Mouse (Mus musculus) neural tube, embryonic 15.5 days (tissue): Measurements from ENCODE around the gene Pik3cd. TPM values are rescaled to one million over a fixed set of nuclear protein-coding genes. Genes with fewer than 3 reads are reported as not detected.

Experiments
- ATAC-seq: fragments of 200-750 bp; cut with Nextera tagmentation; 2 replicates; pipeline ENCODE4 v1.8.0; 2017; ENCODE audit warnings: mild to moderate bottlenecking, moderate TSS enrichment, moderate library complexity; ENCODE audit not compliant: low FRiP score
- H3K27ac ChIP-seq: fragments of 300-500 bp; sonication (generic); replicated peaks from 2 replicates; pipeline ENCODE4 v1.5.1; 2015; ENCODE audit warnings: mild to moderate bottlenecking, inconsistent platforms
- H3K27me3 ChIP-seq: fragments of 300-500 bp; sonication (generic); replicated peaks from 2 replicates; pipeline ENCODE4 v1.6.1; 2015; ENCODE audit warnings: inconsistent platforms
- H3K36me3 ChIP-seq: fragments of 300-500 bp; sonication (generic); 2 replicates; pipeline ENCODE4 v1.6.1; 2015; ENCODE audit warnings: inconsistent platforms
- H3K4me1 ChIP-seq: fragments of 300-500 bp; sonication (generic); 2 replicates; pipeline ENCODE4 v1.6.1; 2015; ENCODE audit warnings: inconsistent platforms
- H3K4me2 ChIP-seq: fragments of 300-500 bp; sonication (generic); 2 replicates; pipeline ENCODE4 v1.6.1; 2015; ENCODE audit warnings: inconsistent platforms, mild to moderate bottlenecking, moderate library complexity
- H3K4me3 ChIP-seq: fragments of 300-500 bp; sonication (generic); replicated peaks from 2 replicates; pipeline ENCODE4 v1.5.1; 2015; ENCODE audit warnings: mild to moderate bottlenecking, inconsistent platforms
- H3K9ac ChIP-seq: fragments of 300-500 bp; sonication (generic); replicated peaks from 2 replicates; pipeline ENCODE4 v1.6.1; 2015; ENCODE audit warnings: mild to moderate bottlenecking, inconsistent platforms
- H3K9me3 ChIP-seq: fragments of 300-500 bp; sonication (generic); replicated peaks from 2 replicates; pipeline ENCODE4 v1.6.1; 2016; ENCODE audit warnings: inconsistent platforms
- WGBS: fragments of 180-500 bp; shearing (Covaris S2); methylation state at CpG from one replicate; pipeline ENCODE4 v1.1.7; 2015; ENCODE audit warnings: mixed read lengths; 5-methylcytosine and 5-hydroxymethylcytosine counted together
- polyA plus RNA-seq: library from polyadenylated mRNA; unstranded; fragments of >200 nt; fragmentation: Nextera tagmentation; extraction: Ambion mirVana; gene quantifications from 2 replicates; pipeline ENCODE4 v1.2.1, GENCODE M21; 2015

Gene Pik3cd
- polyA plus RNA-seq, 1 experiment from 2014 or later, result 16.0 TPM

GRCm38 (mm10) chr4:149723021-149723390 is 20.6 kb upstream of the Pik3cd start:
- no peak overlapping the region for H3K4me3 ChIP-seq
- WGBS, result 41% methylated on average over 12 of the region's 12 CpGs
- no peak overlapping the region for H3K4me2 ChIP-seq
- no peaks in the 10 kb centered on the region for H3K9me3 ChIP-seq
- no peaks in the 10 kb centered on the region for H3K27me3 ChIP-seq
- ATAC-seq, result no peak
- H3K27ac ChIP-seq, result no peak overlapping the region
- peaks cover 74% of the 10 kb centered on the region for H3K36me3 ChIP-seq
- no peak overlapping the region for H3K9ac ChIP-seq
- peaks cover 13% of the 10 kb centered on the region for H3K4me1 ChIP-seq

- H3K36me3 ChIP-seq, result peaks cover 74% of the 10 kb centered on the region
- no peak overlapping the region for H3K9ac ChIP-seq
- H3K27me3 ChIP-seq, result no peaks in the 10 kb centered on the region
- no peak overlapping the region for H3K4me2 ChIP-seq
- H3K27ac ChIP-seq, result no peak overlapping the region
- WGBS, result 69% methylated on average over 24 of the region's 24 CpGs
- no peak for ATAC-seq
- peaks cover 13% of the 10 kb centered on the region for H3K4me1 ChIP-seq
- H3K4me3 ChIP-seq, result no peak overlapping the region
- H3K9me3 ChIP-seq, result no peaks in the 10 kb centered on the region
Observed at GRCm38 (mm10) chr4:149722104-149723020, 20.0 kb upstream of the Pik3cd start.

GRCm38 (mm10) chr4:149721163-149721562 is 18.8 kb upstream of the Pik3cd start:
- ATAC-seq, result no peak
- Histone ChIP-seq H3K27me3 (no peaks in the 10 kb centered on the region), H3K27ac (no peak overlapping the region), H3K9ac (no peak overlapping the region), H3K9me3 (no peaks in the 10 kb centered on the region), H3K4me3 (no peak overlapping the region), H3K36me3 (peaks cover 74% of the 10 kb centered on the region), H3K4me1 (peaks cover 13% of the 10 kb centered on the region), H3K4me2 (no peak overlapping the region)
- 90% methylated on average over 8 of the region's 8 CpGs for WGBS

- Histone ChIP-seq H3K4me2 (no peak overlapping the region), H3K36me3 (peaks cover 75% of the 10 kb centered on the region), H3K9me3 (no peaks in the 10 kb centered on the region), H3K27me3 (no peaks in the 10 kb centered on the region), H3K27ac (no peak overlapping the region), H3K9ac (no peak overlapping the region), H3K4me3 (no peak overlapping the region), H3K4me1 (peaks cover 8% of the 10 kb centered on the region)
- 76% methylated on average over 6 of the region's 6 CpGs for WGBS
- ATAC-seq, result no peak
Observed at GRCm38 (mm10) chr4:149719686-149720085, 17.3 kb upstream of the Pik3cd start.

- ATAC-seq, result no peak
- Histone ChIP-seq H3K9ac (no peak overlapping the region), H3K4me3 (no peak overlapping the region), H3K27me3 (no peaks in the 10 kb centered on the region), H3K9me3 (no peaks in the 10 kb centered on the region), H3K4me2 (no peak overlapping the region), H3K4me1 (0 out of 2 replicates have a peak, but pooled peaks cover 3% of the 10 kb centered on the region), H3K36me3 (peaks cover 48% of the 10 kb centered on the region), H3K27ac (no peak overlapping the region)
- 83% methylated on average over 3 of the region's 3 CpGs for WGBS
Observed at GRCm38 (mm10) chr4:149714542-149714941, 12.2 kb upstream of the Pik3cd start.

GRCm38 (mm10) chr4:149711955-149712354 is 9.6 kb upstream of the Pik3cd start:
- Histone ChIP-seq H3K36me3 (peaks cover 22% of the 10 kb centered on the region), H3K4me1 (0 out of 2 replicates have a peak, but pooled peaks cover 3% of the 10 kb centered on the region), H3K4me3 (no peak overlapping the region), H3K9me3 (no peaks in the 10 kb centered on the region), H3K4me2 (peak overlapping the region; percentile 13; the same call in 1 of the 2 replicates), H3K27me3 (no peaks in the 10 kb centered on the region), H3K9ac (no peak overlapping the region), H3K27ac (no peak overlapping the region)
- WGBS, result 24% methylated on average over 7 of the region's 7 CpGs
- no peak for ATAC-seq

GRCm38 (mm10) chr4:149711485-149711884 is 9.1 kb upstream of the Pik3cd start:
- no peaks in the 10 kb centered on the region for H3K9me3 ChIP-seq
- no peak overlapping the region for H3K4me3 ChIP-seq
- ATAC-seq, result no peak
- H3K9ac ChIP-seq, result no peak overlapping the region
- 0 out of 2 replicates have a peak, but pooled peaks cover 3% of the 10 kb centered on the region for H3K4me1 ChIP-seq
- H3K4me2 ChIP-seq, result no peak overlapping the region
- no peaks in the 10 kb centered on the region for H3K27me3 ChIP-seq
- H3K27ac ChIP-seq, result no peak overlapping the region
- H3K36me3 ChIP-seq, result peaks cover 17% of the 10 kb centered on the region
- 93% methylated on average over 5 of the region's 5 CpGs for WGBS

- 23% methylated on average over 5 of the region's 5 CpGs for WGBS
Observed at GRCm38 (mm10) chr4:149710510-149710909, 8.1 kb upstream of the Pik3cd start.

GRCm38 (mm10) chr4:149705941-149706340 is 3.6 kb upstream of the Pik3cd start:
- H3K4me3 ChIP-seq, result no peak overlapping the region
- no peak overlapping the region for H3K27ac ChIP-seq
- no peak overlapping the region for H3K9ac ChIP-seq
- ATAC-seq, result no peak
- no peaks in the 10 kb centered on the region for H3K9me3 ChIP-seq
- WGBS, result 93% methylated on average over 8 of the region's 8 CpGs
- no peaks in the 10 kb centered on the region for H3K4me1 ChIP-seq
- H3K4me2 ChIP-seq, result no peak overlapping the region
- H3K27me3 ChIP-seq, result no peaks in the 10 kb centered on the region
- H3K36me3 ChIP-seq, result no peaks in the 10 kb centered on the region

More at GRCm38 (mm10) chr4:149710510-149710909, 8.1 kb upstream of the Pik3cd start:
- Histone ChIP-seq H3K36me3 (peaks cover 9% of the 10 kb centered on the region), H3K4me1 (0 out of 2 replicates have a peak, but pooled peaks cover 3% of the 10 kb centered on the region), H3K27me3 (no peaks in the 10 kb centered on the region), H3K9me3 (no peaks in the 10 kb centered on the region), H3K27ac (no peak overlapping the region), H3K4me3 (no peak overlapping the region), H3K9ac (no peak overlapping the region), H3K4me2 (no peak overlapping the region)
- ATAC-seq, result peak; percentile 31; the same call in 1 of the 2 replicates

- no peak for ATAC-seq
- no peaks in the 10 kb centered on the region for H3K4me1 ChIP-seq
- WGBS, result 80% methylated on average over 7 of the region's 7 CpGs
- H3K9ac ChIP-seq, result no peak overlapping the region
- no peaks in the 10 kb centered on the region for H3K27me3 ChIP-seq
- H3K36me3 ChIP-seq, result no peaks in the 10 kb centered on the region
- H3K27ac ChIP-seq, result no peak overlapping the region
- no peak overlapping the region for H3K4me3 ChIP-seq
- H3K9me3 ChIP-seq, result no peaks in the 10 kb centered on the region
- H3K4me2 ChIP-seq, result no peak overlapping the region
Observed at GRCm38 (mm10) chr4:149705298-149705697, 2.9 kb upstream of the Pik3cd start.

GRCm38 (mm10) chr4:149701426-149702209 is 753 bp downstream of the Pik3cd start:
- Histone ChIP-seq H3K4me2 (no peak overlapping the region), H3K27me3 (peaks cover 23% of the 10 kb centered on the region), H3K27ac (no peak overlapping the region), H3K4me1 (peaks cover 15% of the 10 kb centered on the region), H3K36me3 (no peaks in the 10 kb centered on the region), H3K4me3 (no peak overlapping the region), H3K9ac (no peak overlapping the region), H3K9me3 (no peaks in the 10 kb centered on the region)
- ATAC-seq, result no peak
- 60% methylated on average over 18 of the region's 18 CpGs for WGBS
